Mouse (Mus musculus) spleen, adult 12 weeks (tissue): Measurements from ENCODE around the gene Pphln1.
A peak's percentile ranks its signal among the peaks of the same experiment; 100 is the strongest.
"Not testable (repeated sequence)": the region's sequence is repeated elsewhere in the genome, so short reads cannot be mapped to it uniquely, and the experiment has no call there.

Experiments
- DNase-seq: peaks from one replicate; pipeline ENCODE4 v3.0.0; 2022; ENCODE audit warnings: low spot score

Gene Pphln1

DNA sequence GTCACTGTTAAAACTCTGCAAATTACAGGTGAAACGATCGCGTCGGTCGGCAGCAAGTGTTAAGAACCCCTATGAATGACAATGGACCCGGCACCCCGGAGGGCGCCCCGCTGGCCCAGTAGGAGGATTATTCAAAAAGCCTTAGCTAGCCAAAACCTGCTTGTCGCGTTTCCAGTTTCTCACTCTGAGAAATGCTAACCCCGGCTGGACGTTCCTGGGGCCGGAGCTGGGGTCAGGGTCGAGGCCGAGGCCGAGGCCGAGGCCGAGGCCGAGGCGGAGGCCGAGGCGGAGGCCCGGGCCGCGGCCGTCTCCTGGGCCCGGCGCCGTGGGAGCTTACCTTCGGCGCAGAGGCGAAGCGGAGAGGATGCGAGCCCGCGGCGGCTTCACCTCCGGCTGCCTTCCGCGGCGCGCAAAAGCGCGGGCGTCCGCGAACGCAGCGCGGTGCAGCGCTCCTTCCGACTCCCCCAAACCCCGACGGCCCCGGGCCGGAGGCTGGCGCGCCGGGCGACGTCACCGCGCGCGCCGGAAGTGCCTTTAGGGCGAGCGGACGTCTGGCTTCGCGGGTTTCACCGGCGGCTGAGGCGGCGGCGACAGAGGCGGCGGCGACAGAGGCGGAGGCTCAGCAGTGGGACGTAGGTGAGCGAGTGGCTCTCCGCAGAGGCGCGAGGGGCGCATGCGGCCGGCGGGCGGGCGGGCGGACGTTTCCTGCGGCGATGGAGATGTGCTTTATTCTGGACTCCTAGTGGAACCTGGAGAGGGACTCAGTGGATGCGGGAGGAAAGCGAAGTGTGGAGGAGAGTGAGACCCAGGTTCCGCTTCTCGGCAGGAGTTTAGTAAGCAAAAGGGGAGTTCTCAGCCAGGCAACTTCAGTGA lies at the start of gene Pphln1, which contains the start of gene Zcrb1:
Gene Pphln1 (plus strand): TSS at position 525 of the 873 bp plus-strand sequence.
Gene Zcrb1 (minus strand): TSS at position 509 of the 873 bp plus-strand sequence.
- peak; percentile 82 for DNase-seq

- no peak for DNase-seq
These were observed 39.6 kb upstream of the Pphln1 start for GRCm38 (mm10) chr15:93358346-93359095.

GRCm38 (mm10) chr15:93365561-93365960 lies 32.6 kb upstream of the Pphln1 start:
- DNase-seq: no peak

GRCm38 (mm10) chr15:93368558-93368957 lies 29.6 kb upstream of the Pphln1 start:
- DNase-seq: no peak

GRCm38 (mm10) chr15:93371838-93372237 lies 26.3 kb upstream of the Pphln1 start:
- DNase-seq: no peak

DNA sequence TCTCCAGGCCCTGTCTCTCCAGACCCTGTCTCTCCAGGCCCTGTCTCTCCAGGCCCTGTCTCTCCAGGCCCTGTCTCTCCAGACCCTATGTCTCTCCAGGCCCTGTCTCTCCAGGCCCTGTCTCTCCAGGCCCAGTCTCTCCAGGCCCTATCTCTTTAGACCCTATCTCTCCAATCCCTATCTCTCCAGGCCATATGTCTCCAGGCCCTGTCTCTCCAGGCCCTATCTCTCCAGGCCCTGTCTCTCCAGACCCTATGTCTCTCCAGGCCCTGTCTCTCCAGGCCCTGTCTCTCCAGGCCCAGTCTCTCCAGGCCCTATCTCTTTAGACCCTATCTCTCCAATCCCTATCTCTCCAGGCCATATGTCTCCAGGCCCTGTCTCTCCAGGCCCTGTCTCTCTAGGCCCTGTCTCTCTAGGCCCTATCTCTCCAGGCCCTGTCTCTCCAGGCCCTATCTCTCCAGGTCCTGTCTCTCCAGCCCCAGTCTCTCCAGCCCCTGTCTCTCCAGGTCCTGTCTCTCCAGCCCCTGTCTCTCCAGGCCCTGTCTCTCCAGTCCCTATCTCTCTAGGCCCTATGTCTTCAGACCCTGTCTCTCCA lies 25.5 kb upstream of the Pphln1 start:
- not testable (repeated sequence) for DNase-seq

DNA sequence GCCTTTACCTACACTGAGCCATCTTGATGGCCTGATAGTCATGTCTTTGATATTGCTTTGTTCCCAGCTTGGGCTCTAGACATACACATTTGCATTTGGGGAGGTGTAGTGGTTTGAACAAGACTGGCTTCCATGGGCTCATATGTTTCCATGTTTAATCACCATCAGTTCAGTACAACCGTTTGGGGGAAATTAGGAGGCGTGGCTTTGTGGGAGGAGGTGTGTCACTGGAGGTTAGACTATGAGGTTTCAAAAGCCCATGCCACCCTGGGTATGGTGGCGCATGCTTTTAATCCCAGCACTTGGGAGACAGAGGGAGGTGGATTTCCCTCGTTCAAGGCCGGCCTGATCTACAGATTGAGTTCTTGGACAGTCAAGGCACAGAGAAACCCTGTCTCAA lies 22.5 kb upstream of the Pphln1 start:
- no peak for DNase-seq

DNA sequence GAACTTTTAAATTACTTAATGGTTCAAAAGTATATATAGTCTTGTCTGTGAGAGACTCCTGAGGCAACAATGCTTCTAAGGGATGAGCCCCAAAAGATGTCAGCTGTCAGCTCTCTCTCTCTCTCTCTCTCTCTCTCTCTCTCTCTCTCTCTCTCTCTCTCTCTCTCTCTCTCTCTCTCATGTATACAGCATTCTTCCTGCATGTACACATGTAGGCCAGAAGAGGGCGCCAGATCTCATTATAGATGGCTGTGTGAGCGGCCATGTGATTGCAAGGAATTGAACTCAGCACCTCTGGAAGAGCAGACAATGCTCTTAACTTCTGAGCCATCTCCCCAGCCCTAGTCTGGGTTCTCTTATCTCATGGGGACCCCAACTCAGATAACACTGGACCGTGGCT lies 19.0 kb upstream of the Pphln1 start:
- peak; percentile 23 for DNase-seq

GRCm38 (mm10) chr15:93381337-93381736 lies 16.8 kb upstream of the Pphln1 start:
- DNase-seq: no peak

- DNase-seq: no peak
These were observed 881 bp upstream of the Pphln1 start for GRCm38 (mm10) chr15:93397269-93397668.

- DNase-seq: no peak
These were observed 770 bp downstream of the Pphln1 start for GRCm38 (mm10) chr15:93398699-93399540.

DNA sequence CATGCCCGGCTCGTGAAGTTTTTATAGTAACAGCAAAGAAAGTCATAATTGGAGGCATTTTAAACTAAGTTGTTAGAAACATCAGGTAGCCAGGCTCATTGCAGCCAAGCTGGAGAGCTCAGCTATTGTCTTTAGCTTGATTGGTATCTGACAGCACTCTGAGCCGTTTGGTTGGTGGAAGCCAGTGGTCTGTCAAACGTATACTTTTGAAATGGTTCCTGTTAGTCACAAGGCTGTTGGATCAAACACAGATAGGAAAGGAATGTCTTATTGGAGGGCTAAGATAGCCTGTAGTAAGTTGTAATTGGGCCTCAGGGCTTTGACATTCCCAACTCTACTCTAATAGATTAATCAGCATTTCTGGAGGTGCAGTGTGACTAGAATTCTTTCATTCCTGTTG lies 3.3 kb downstream of the Pphln1 start:
- DNase-seq: no peak

DNA sequence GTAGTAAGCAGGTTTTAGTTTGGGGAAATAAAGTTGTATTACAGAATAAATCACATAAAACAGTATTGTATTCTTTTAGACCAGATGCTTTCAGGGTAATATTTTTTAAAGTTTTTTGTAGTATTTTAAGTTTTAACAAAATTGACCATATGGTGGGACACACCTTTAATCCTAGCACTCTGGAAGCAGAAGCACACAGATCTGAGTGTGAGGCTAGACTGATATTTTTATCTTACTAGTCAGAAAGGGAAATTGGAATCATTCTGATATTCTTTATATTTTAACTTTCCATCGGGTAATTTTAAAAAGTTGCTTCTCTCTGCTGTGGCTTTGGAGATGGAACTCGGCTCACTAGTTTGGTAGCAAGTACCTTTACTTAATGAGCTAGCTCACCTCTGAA lies 4.6 kb downstream of the Pphln1 start:
- DNase-seq: no peak

DNA sequence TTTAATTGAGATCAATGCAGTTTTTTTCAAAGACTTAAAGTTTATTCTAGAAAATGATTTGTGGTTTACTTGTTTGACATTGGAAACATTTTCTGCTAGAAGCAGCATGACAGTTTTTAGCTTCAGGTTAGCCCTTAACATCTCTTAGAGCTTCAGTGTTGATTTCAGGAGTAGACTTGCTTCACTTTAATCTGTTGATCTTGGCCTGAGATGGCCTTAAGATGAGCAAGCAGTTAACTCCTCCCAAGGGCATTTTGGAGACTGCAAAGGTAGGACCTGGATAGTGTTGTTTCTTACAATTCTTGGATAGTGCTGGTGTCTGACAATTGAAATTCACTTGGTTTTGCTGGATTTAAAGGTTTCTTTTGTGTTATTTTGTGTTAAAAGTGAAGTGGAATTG lies 6.7 kb downstream of the Pphln1 start:
- DNase-seq: no peak

DNA sequence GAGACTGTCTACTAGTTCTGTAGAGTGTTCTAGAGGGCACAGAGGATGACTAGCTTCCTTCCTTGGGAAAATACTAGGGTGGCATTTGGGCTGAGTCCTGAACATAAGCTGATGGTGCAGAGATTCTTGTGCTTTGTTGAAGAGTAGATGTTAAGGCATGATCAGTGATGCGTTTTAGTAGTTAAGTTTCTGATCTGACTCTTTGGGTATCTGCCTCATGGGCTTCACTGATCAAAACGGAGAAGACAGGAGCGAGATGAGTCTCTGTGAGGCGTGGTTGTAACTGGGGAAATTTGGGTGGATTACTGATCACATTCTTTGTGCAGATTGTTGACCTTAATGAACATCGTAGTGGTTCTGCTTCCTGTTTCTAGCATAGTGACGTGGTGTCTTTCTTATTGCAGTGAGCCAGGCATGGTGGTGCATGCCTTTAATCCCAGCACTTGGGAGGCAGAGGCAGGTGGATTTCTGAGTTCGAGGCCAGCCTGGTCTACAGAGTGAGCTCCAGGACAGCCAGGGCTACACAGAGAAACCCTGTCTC lies 7.4 kb downstream of the Pphln1 start:
- no peak for DNase-seq

GRCm38 (mm10) chr15:93406492-93406891 lies 8.3 kb downstream of the Pphln1 start:
- no peak for DNase-seq

DNA sequence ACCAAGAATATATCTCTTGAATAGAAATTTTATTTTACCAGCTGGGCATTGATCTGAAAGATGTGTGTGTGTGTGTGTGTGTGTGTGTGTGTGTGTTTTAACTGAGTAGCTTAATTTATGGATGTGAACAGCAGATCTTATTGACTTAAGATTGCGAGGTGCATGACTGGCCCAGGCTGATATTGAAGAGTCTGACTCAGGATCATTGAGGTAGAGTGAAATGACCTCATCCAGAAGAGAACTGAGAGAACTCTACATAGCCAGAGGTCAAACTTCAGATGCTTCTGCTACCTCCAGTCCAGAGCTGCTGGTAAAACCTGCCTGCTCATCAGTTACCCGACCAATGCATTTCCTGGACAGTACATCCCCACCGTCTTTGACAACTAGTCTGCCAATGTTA lies 14.3 kb downstream of the Pphln1 start:
- DNase-seq: no peak

GRCm38 (mm10) chr15:93414456-93414855 lies 16.3 kb downstream of the Pphln1 start:
- DNase-seq: no peak

GRCm38 (mm10) chr15:93416300-93416699 lies 18.1 kb downstream of the Pphln1 start:
- no peak for DNase-seq

DNA sequence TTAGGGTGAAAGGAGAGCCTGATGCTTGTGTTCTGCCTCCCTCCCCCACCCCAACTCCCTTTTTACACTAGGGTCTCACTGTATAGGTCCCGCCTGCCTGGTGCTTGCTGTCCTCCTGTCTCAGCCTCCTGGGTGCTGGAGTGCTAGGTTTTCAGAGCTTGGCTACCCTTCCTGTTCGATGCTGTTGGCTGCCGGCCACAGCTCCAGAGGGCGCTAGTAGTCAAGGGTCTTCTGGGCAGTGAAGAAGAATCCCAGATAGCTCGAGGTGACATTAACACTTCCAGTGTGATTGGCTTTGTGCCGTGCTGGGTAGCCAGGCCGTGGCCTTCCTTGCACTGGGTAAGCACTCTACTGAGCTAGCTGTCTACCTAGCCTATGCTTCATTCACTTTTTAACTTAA lies 22.4 kb downstream of the Pphln1 start:
- DNase-seq: no peak

DNA sequence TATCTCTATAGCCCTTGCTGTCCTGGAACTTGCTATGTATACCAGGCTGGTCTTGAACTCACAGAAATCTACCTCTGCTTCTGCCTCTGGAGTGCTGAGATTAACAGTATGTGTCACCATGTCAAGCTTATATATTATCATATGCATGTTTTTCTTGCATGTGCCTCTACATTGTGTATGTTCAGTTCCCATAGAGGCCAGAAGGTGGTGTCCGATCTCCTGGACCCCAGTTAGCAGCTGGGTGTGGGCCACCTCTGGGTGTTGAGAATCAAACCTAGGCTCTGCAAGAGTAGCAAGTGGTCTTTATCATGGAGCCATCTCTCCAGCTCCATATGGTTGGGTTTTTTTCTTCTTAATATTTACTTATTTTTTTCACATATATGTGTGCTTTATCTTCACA lies 24.4 kb downstream of the Pphln1 start:
- no peak for DNase-seq

DNA sequence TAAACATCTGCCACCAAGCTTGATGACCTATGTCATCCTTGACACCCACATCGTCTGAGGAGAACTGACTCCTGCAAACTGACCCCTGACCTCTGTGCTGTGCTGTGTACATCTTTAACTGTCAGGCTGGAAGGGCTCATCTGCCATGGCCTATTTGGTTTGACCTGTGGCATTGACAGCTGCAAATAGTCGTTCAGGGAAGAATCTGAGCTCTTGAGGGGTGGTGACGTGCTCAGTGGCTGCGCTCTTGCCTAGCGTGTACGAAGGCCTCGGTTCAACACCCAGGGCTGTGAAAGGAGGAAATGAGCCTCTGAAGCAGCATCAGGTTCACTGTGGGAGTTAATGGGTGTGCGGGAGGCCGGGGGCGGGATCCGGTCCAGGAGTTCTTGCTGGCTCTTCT lies 35.7 kb downstream of the Pphln1 start:
- DNase-seq: no peak
